Mouse (Mus musculus): Measurements from ENCODE around the gene Gpr68.

Gene Gpr68

DNA sequence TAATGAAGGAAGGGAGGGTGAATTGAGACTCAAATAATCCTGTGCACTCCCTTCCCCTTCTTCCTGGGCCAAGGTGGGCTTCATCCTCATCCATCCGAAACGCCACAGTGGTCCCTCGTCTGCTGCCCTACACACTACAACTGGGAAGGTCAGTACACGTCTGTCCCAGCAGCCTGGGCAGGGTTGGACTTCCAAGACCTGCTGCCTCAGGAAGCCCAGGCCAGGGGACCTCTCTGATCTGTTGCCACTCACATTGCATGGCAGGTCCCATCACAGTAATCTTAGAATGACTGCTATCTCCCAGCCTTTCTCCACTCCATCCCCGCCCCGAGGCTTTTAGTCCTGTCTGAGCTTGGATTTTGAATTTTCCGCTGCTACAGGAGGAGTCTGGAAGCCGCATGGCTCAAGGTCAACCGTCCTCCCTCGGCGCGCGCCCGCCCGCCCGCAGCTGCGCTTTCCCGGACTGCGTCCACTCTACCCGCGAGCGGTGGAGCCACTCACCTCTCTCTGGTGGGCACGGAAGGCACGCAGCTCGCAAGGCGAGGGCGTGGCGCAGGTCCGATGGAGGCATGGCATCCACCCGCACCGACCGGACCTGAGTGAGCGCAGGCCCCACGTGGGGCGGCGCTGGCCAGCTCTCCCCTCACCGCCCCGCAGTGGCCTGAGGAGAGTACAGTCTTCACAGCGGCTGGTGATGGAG is at the start of gene Gpr68:
Gene Gpr68, minus strand, starts transcription at position 601 of the 700 bp plus-strand sequence.
- in situ Hi-C loops (cut with MboI; ENCODE audit: low pct_unique_long_range_greater_than_20kb in 1 of 2, low sequenced_read_pairs in 2 of 2, unreplicated experiment in 1 of 2): no loop called here

DNA sequence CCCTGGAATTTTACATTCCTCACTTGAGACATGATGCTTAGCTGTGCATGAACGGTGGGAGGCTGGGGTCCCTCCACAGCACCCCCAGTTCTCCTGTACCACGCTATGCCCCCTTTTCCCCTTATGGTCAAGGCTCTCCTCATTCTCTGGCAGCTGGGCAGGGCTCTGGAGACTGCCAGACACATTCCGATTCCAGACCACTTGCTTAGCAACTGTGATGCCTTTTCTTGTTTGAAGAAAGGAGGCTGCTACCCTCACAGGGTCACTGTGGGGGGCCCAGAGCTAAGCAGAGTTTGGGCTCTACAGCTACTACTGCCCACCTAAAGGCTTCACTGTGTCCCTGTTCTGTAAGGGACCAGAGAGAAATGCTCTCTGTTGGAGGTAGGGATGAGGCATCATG is 49.3 kb upstream of the Gpr68 start:
- in situ Hi-C loops (cut with MboI; ENCODE audit: low pct_unique_long_range_greater_than_20kb in 1 of 2, low sequenced_read_pairs in 2 of 2, unreplicated experiment in 1 of 2): loop anchor here (5.0 kb wide), 2 partner anchors 65 to 80 kb away; no protein-coding TSS in a partner anchor

DNA sequence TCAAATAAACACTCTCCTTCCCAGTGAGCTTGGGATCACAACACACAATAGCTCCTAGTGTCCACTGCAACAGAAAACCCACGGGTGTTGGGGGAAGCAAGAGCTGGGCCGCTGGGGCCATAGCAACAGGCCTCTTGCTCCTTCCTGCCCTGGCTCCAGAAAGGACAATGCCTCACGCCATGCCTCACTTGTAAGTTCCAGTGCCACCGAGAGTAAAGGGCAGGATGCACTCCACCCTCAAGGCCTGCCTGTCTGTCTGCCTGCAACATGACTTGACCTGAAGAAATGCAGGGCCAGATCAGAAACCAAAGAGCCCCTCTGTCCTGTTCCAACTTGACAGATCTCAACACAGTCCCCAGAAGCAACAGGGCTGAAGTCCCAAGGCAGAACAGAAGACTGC is 48.8 kb upstream of the Gpr68 start:
- in situ Hi-C loops (cut with MboI; ENCODE audit: low pct_unique_long_range_greater_than_20kb in 1 of 2, low sequenced_read_pairs in 2 of 2, unreplicated experiment in 1 of 2): loop anchor here (5.0 kb wide), 2 partner anchors 65 to 80 kb away; no protein-coding TSS in a partner anchor

DNA sequence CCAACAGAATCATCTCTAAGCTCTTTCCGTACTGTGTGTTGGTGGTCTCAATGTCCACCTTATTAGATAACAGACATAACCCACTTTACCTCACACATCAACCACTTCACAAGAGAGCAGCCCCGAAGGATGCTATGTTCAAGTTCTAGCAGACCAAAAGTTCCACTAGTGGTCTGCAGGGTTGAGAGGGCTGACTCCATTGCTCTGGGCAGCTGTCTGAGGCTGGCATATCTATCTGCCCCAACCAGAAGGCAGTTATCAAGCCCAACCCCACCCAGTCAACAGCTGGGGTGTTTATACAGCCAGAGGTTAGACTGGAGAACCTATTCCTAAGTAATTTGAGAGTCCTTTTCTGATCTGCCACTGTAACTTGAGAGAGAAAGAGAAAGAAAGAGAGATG is 48.0 kb upstream of the Gpr68 start:
- in situ Hi-C loops (cut with MboI; ENCODE audit: low pct_unique_long_range_greater_than_20kb in 1 of 2, low sequenced_read_pairs in 2 of 2, unreplicated experiment in 1 of 2): loop anchor here (5.0 kb wide), 2 partner anchors 66 to 81 kb away; no protein-coding TSS in a partner anchor

DNA sequence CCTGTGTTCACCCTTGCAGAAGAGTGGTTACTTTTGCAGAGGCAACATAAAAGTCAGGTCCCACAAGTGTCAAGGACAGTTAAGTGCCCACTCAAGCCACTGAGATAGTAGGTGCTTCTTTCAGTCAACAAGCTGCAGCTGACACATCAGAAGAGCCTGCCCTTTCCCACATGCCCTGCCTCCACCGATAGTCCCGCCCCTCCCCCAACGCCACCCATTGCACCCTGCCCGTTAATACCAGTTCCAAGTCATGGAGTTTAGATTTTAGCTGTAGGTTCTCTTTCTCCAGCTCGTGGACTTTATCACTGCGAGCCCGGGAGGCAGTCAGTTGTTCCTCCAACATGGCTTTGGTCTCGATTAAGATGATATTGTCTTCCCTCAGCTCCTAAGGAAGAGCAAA is 45.9 kb upstream of the Gpr68 start:
- in situ Hi-C loops (cut with MboI; ENCODE audit: low pct_unique_long_range_greater_than_20kb in 1 of 2, low sequenced_read_pairs in 2 of 2, unreplicated experiment in 1 of 2): no loop called here

DNA sequence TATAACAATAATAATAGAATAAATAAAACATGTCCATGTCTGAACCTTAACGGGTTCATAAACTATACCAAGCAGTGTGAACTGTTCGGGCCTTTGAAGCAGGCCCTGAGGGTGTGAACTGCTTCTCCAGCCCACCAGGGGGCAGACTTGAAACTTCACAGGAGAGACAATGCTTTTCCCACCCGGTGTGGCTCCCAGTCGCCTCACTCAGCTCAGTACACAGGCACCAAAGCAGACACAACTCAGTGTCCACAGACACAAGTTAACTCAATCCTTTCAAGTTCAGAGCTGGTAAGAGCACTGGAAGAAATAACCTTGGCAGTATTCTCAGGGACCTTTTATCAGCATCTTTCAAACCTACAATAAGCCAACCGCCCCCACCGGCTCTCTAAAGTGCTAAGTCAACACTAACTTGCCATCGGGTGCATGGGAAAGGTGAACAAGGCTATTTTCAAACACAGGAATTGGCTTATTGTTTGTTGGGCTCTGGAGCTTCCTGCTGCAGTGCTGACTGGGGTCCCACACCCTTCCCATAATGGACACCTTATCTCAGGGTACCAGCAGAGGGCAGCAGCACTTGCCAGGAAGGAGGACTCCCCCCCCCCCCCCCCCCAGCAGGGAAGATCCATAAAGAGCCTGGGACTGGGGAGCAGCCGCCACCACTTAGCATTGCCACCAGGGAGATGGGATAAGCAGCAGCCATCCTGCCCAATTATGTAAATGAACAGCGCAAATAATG is 44.4 kb upstream of the Gpr68 start:
- in situ Hi-C loops (cut with MboI; ENCODE audit: low pct_unique_long_range_greater_than_20kb in 1 of 2, low sequenced_read_pairs in 2 of 2, unreplicated experiment in 1 of 2): no loop called here

DNA sequence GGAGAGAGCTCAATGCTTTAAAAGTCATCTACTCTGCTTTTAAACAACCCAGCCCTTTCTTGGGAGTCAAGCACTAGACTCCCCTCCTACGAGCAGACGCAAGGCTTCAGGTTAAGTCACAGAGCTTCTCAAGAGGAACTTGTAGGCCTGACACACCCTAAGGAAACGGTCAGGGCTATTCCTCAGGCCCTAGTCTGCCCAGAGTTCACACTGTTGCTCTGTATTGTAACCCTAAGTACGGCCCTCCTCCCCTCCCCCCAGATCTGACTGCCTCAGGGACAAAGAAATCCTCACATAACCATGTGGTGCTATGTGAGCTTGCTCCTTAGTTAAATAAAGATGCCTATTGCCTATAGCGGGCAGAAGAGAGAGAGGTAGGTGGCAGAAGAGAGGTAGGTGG is 41.1 kb upstream of the Gpr68 start:
- in situ Hi-C loops (cut with MboI; ENCODE audit: low pct_unique_long_range_greater_than_20kb in 1 of 2, low sequenced_read_pairs in 2 of 2, unreplicated experiment in 1 of 2): no loop called here

DNA sequence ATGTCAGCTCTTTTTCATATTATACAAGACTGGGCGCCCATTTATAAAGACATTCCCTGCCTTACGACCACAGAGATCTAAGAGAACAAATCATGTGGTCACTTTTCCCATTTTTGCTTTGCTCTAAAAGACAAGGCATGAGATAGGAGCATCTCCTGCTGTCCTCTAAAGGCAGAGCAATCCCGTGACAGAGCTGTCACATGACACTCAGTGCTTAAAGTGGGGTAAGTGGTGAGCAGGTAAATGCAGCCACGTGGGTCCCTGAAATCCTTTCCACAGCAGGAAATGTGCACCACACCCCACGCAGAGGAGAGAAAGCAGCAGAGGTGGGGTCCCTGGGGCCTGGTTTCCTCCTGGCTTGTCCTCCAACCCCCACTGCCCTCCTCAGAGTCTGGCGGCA is 40.0 kb upstream of the Gpr68 start:
- in situ Hi-C loops (cut with MboI; ENCODE audit: low pct_unique_long_range_greater_than_20kb in 1 of 2, low sequenced_read_pairs in 2 of 2, unreplicated experiment in 1 of 2): no loop called here

DNA sequence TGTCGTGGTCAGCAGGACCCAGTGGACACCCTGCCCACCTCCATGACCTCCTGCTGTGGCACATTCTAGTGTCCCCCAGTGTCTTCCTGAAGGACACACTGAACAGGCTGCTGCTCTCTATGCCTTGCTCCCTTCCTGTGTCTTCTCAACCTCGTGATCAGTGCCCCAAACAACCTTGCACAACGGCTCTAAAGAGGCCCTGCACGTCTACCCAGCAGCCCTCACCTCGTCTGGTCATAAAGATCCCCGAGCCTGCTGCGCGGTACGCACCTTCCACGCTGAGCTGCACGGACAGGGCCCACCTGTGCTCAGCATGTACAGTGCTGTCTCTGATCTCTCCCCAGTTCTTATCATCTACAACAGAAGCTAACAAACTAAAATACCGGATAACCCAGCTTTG is 38.0 kb upstream of the Gpr68 start:
- in situ Hi-C loops (cut with MboI; ENCODE audit: low pct_unique_long_range_greater_than_20kb in 1 of 2, low sequenced_read_pairs in 2 of 2, unreplicated experiment in 1 of 2): no loop called here

DNA sequence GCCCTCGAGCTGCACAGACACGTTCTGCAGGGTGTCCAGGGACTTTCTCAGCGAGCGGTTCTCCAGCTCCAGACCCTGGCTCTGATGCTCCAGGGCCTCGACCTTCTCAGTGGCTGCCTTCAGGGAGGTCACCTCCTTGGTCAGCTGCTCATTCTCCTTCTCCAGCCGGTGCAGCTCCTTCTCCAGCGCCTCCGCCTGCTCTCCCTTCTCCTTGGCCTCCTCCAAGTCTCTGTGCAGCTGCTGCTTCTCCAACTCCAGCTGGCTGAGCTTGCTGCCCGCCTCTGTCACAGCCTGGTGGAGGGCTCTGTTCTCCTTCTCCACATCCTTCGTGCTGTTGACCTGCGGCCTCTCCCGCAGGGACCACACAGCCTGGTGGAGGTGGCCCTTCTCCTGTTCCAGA is 37.5 kb upstream of the Gpr68 start:
- in situ Hi-C loops (cut with MboI; ENCODE audit: low pct_unique_long_range_greater_than_20kb in 1 of 2, low sequenced_read_pairs in 2 of 2, unreplicated experiment in 1 of 2): no loop called here

DNA sequence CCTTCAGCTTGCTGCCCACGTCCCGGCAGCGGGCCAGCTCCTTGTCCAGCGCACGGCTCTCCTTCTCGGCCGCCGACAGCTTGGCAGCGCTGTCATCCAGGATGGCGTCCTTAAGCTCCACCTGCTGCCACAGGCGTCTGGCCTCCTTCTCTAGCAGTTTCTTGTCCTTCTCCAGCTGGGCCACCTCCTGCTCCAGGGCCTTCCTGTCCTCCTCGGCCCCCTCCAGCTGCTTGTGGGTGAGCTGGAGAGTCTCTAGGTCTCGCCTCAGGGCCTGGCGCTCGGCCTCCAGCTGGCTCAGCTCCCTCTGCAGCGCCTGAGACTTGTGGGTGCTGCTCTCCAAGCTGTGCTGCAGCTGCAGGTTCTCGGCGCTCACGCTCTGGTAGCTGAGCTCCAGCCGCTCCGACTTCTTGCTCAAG is 36.9 kb upstream of the Gpr68 start:
- in situ Hi-C loops (cut with MboI; ENCODE audit: low pct_unique_long_range_greater_than_20kb in 1 of 2, low sequenced_read_pairs in 2 of 2, unreplicated experiment in 1 of 2): no loop called here

DNA sequence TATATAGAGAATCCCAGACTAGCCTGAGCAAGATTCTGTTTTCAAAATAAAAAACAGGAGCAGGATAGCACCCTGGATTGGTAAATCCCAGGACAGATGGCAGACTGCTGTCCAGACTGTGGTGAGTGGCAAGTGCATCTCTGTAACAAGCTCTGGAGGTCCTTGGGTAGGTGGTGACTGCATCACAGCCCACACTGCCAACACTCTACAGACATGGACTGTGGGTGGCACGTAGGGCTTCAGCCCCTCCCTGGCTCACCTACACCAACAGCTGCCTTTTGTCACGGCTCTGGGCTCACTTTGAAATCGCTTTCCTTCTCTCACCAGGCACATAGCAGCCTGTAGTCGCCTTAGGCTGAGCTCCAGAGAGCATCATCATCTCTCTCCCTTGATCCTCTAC is 35.1 kb upstream of the Gpr68 start:
- in situ Hi-C loops (cut with MboI; ENCODE audit: low pct_unique_long_range_greater_than_20kb in 1 of 2, low sequenced_read_pairs in 2 of 2, unreplicated experiment in 1 of 2): no loop called here

DNA sequence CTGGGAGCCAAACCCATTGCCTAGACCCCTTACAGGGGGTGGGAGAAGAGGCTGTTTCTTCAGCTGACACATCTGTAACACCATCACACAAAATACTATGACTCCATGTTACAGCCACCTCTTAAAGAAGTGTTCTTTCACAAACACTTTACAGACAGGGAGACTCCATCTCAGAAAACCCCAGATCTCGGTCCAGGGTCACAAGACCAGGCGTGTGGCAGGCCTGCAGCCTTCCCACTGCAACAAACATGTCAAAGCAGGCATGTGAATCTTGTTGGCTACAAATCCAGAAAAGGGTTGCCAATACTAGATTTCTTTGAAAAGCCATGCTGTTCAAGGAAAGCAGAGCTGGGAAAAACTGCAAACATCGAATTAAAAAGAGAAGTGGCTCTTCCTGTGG is 33.4 kb upstream of the Gpr68 start:
- in situ Hi-C loops (cut with MboI; ENCODE audit: low pct_unique_long_range_greater_than_20kb in 1 of 2, low sequenced_read_pairs in 2 of 2, unreplicated experiment in 1 of 2): no loop called here

DNA sequence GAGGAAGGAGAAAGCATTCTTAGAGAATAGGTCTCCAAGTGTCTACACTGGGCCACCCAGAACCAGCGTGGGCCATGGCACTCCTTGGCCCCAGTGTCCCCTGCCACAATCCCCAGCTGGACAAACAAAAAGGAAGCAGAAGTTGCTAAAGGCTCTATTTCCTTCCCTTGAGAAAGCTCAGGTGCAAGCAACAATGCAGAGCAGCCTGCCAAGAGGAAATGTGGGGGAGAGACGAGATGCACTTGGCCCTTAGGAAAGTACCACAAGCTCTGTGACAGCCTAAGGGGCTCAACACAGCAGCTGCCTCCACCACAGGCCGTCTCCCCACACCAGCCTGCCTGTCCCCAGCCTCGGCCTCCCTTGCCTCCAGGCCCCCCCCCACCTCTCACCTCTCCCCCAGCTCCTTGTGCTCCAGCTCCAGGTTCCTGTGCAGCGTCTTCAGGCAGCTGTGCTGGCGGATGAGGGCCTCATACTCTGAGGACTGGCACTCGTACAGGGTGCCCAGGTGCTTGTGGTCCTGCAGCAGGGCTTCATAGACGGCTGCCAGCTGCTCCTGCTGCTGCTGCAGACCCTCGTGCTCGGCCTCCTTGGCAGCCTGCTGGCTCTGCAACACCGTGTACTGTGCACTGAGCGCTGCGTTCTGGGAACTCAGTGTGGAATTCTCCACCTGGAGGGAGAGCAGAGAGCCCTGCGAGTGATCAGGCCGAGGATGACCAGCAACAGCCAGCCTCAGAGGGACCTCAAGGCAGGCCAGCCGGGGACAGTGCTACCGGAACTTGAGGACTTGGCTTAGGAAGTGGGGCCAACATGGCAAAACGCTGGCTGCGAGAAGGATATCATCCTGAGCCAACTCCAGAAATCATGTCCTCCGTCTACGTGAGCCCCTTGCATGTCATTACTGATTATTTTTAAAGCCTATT is 29.7 kb upstream of the Gpr68 start:
- in situ Hi-C loops (cut with MboI; ENCODE audit: low pct_unique_long_range_greater_than_20kb in 1 of 2, low sequenced_read_pairs in 2 of 2, unreplicated experiment in 1 of 2): no loop called here

DNA sequence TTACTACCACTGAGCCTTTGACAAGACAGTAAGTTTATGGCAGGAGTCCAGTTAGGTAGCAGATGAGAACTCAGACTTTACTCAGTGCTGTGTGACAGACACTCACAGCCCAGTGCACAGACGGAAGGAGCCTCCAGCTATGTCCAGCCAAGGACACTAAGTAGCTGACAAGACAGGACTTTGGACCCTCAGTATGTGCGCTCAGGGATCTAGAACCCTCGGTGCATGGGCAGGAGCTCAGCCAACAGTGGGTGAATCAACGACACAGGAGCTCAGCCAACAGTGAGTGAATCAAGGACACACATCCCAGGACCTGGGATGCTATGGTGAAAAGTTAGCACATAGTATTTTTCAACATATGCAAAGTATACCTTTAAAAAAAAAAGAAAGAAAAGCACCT is 28.7 kb upstream of the Gpr68 start:
- in situ Hi-C loops (cut with MboI; ENCODE audit: low pct_unique_long_range_greater_than_20kb in 1 of 2, low sequenced_read_pairs in 2 of 2, unreplicated experiment in 1 of 2): no loop called here

DNA sequence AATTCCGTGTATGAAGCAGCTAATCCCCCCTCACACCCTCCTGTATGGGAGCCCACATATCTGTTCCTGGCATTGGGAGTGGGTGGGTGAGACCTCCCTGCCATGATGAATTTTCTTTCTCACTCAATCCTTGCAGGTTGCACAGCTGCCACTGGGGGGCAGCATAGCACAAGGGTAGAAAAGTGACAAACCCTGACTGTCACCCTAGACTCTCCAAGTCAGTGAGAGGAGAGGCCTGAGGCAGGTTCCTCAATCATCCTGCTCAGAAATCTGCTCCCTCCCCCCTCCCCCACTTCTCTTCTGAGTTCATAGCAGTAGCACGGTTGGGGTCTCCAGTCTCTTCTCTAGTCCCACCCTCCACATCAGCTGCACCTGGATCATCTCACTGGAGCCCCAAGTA is 28.1 kb upstream of the Gpr68 start:
- in situ Hi-C loops (cut with MboI; ENCODE audit: low pct_unique_long_range_greater_than_20kb in 1 of 2, low sequenced_read_pairs in 2 of 2, unreplicated experiment in 1 of 2): no loop called here

DNA sequence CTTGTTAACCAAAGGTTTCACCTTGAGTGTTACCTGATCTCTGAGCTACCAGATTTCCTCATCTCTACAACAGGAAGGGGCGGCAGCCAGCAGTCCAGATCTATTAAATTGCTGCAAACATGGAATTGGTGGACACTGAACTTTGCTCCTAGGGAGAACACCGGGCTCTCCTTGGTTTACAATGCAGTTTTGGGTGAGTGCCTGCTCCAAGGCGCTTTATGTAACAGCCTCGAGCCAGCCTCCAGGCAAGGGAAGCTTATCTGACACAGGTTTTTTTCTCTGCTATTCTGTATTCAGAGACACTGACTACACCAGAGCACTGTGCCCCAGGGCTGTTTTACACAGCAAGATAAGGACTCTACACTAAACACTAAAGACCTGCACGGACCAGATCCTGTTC is 26.8 kb upstream of the Gpr68 start:
- in situ Hi-C loops (cut with MboI; ENCODE audit: low pct_unique_long_range_greater_than_20kb in 1 of 2, low sequenced_read_pairs in 2 of 2, unreplicated experiment in 1 of 2): loop anchor here in 1 of 2 experiments (5.0 kb wide), 1 partner anchor 82 kb away; no protein-coding TSS in a partner anchor

DNA sequence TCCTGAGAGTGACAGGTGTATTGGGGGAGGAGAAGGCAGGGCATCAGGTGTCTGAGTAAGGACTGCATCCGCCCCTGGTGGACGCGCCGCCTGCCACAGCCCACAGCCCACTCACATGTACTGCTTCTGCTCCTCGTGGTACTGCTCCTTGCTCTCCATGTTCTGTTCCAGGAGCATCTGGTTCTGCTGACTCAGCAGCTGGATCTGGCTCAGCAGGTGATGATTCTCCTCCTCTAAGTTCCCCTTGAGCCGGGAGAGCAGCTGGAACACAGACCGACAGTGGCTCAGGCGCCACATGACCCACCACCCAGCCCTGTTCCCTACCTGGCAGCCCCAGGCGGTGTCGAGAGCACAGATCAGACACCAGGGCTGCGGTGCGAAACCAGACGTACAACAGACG is 23.7 kb upstream of the Gpr68 start:
- in situ Hi-C loops (cut with MboI; ENCODE audit: low pct_unique_long_range_greater_than_20kb in 1 of 2, low sequenced_read_pairs in 2 of 2, unreplicated experiment in 1 of 2): loop anchor here in 1 of 2 experiments (5.0 kb wide), 1 partner anchor 79 kb away; no protein-coding TSS in a partner anchor

DNA sequence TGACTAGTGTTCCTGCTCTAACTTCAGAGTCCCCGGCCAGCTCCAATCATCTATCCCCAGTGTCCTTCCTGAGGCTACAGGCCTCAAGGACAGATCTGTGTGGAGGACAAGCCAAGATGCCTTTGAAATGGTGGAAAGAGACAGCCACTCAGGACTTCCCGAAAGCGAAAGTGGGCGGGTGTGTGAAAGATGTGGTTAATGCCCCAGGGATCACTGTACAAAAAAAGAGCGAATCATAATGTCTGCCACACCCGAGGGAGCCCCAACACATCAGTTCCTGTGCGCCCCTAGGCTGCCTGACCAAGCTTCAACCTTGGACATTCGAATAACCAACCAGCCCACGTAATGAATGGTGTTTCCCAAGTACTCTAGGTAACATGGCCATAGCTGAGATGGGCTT is 20.3 kb upstream of the Gpr68 start:
- in situ Hi-C loops (cut with MboI; ENCODE audit: low pct_unique_long_range_greater_than_20kb in 1 of 2, low sequenced_read_pairs in 2 of 2, unreplicated experiment in 1 of 2): no loop called here
